Mouse (Mus musculus) left cerebral cortex, postnatal 10 days (tissue): ENCODE results near the gene Tuba1b. TPM values are rescaled to one million over a fixed set of nuclear protein-coding genes. Genes with fewer than 3 reads are reported as not detected.
A peak's percentile ranks its signal among the peaks of the same experiment; 100 is the strongest.
"Not testable (repeated sequence)": the region's sequence is repeated elsewhere in the genome, so short reads cannot be mapped to it uniquely, and the experiment has no call there.

Experiments
- DNase-seq, 2 experiments: peaks; one replicate each; pipeline ENCODE4 v3.0.0; 2021 to 2022; ENCODE audit warnings: low spot score in 2 of 2, mixed read lengths in 1 of 2; ENCODE audit errors: extremely low spot score in 1 of 2
- intact Hi-C: fragments of 180-260 bp; cut with DNase I; formaldehyde crosslinking; loops from one replicate; pipeline ENCODE4 v1.15.1; 2025
- total RNA-seq, 2 experiments: library from RNA; stranded (reverse); gene quantifications; 2 replicates each; pipeline ENCODE4 v1.2.3; 2021

The Tuba1b gene
- total RNA-seq = 1,000 to 10,000 TPM in 1 of 2 experiments, 100 to 1,000 TPM in 1; 986 to 1,032 TPM

DNA sequence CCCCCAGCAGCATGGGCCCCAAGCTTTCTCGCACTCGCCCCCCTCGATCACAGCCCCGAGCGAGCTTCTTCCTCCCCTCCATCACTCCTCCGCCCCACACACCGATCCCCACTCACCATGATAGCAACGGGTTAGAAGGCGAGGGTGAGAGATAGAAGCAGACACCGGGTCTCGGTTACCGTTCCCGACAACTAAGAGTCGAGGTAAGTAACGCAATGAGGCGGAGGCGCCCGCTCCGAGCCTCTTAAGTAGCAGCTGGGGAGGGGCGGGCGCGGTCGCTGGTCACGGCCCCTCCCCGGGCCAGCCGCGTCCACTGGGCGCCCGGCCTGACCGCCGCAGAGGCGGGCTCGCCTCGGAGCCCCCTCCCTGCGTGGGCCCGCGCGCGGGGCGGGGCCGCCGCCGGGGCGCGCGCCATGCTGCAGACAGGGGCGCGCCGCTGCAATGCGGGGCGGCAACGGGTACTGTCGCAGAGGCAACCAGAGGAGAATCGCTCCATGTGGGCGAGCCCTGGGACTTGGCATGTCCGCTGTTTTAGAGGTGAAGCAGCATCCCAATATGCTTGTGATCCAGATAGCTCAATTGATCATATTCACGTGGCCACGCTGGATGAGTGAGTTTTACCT lies at the start of gene Tuba1b:
Gene Tuba1b, minus strand, starts transcription at position 349 of the 623 bp plus-strand sequence.
- DNase-seq = peak; percentile 88 to 96
- intact Hi-C loops = loop anchor here (1.0 to 2.0 kb wide), 2 partner anchors 18 to 58 kb away; partner anchors contain the start of genes Gm49450 and Tuba1a

DNA sequence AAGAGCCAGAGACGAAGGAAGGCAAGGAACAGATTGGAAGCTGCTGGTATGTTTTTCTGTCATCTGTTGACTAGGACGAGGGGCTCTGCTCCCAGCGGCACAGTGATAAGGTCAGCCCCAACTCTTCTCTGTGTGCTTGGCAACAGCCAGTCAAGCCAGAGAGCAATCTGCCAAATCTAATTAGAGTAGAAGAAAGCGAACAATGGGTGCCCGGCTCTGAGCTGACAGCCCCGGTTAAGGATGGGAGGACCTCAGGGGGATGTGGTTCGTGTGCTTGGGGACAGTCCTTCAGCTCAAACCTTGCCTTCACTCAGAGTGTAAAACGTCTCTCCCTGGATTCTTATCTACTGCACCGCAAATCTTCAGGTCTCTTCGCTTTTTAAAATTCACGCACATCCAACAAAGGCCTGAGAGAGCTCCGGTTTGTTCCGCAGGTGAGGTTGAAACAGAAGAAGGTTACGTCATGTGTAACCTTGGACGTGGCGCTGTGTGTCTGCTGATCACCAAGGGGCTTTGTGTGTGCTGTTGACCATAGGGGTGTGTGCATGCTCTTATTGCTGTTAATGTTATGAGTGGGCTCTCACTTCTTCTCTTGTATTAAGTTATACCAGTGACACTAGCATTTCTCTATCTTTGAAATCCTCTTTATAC lies 49.2 kb upstream of the Tuba1b start:
- intact Hi-C loops = loop anchor here (2.0 kb wide), 1 partner anchor 31 kb away; the partner anchor contains the start of genes Gm49450 and Tuba1a
- DNase-seq = no peak

DNA sequence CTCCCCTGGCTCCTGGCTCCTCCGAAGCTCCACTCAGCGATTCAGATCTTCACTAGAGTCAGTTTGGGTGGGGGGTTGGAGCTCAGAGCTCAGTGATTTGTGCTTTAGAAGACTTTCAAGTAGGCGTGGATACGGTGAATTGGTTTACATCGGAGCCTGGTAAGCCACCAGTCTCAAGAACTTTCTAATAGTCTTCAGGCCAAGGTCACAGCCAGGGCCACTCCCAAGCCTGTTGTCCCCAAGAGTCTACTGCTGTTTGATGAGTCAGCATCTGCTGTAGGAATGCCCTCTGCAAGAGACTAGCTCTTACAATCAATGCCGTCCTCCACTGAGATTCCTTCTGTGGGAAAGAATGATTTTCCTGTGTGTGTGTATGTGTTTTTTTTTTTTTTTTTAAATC lies 47.7 kb upstream of the Tuba1b start:
- DNase-seq = no peak
- intact Hi-C loops = no loop called here

DNA sequence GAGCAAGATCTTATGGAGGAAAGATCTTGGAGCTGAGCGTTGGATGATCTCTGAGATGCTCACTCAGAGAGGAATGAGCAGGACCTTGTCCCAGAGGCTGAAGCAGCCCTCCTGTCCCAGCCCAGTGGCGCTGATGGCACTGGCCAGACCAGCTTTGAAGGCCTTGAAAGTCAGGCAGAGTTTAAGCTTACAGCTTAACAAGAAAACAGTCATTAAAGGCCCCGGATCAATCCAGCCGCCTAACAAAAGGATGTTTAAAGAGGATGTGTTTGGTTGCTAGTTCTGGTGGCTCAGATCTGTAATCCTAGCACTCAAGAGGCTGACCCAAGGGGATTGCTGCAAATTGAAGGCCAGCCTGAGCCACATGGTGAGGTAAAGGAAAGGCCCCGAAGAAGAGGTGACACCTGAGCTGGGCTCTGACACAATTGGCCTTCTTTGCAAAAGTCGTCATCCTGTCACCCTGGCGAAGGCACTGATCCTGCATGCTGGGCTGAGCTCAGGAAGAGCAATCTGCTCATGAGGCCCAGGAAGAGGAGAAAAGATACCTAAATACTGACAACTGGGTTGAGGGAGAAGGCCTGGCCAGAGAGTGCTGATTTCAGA lies 45.7 kb upstream of the Tuba1b start:
- intact Hi-C loops = no loop called here
- no peak for DNase-seq

DNA sequence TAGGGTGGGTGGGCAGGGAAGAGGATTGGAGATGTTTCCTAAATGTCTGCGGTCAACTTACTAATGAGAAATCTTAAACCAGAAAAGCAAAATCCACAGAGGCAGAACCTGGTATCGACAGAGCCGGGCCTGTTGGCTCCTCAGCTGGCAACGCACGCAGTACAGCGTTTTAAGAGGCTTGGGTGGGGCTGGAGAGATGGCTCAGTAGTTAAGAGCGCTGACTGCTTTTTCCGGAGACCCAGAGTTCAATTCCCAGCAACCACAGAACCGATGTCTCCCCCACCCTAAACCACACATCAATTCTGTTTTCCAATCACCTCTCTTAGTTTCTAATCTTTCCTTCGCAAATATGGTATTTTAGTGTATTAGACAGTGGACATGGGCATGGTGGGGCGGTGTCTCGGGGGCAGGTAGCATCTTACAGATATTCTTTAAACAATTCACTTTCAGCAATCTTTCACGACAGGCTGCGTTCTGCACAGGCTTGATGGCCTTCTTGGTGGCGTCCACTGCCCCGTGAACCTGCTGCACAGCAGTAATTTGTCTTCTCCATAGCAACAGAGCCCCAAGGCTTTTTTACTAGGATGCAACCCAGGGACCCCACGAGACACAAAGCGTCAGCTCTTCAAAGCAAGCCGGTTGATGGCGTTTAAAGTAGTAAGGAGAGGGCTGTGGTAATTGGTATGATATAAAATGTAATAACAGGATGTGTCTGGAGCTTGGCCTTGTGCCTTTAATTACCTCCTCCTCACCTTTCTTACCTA lies 44.2 kb upstream of the Tuba1b start:
- no peak for DNase-seq
- intact Hi-C loops = no loop called here

DNA sequence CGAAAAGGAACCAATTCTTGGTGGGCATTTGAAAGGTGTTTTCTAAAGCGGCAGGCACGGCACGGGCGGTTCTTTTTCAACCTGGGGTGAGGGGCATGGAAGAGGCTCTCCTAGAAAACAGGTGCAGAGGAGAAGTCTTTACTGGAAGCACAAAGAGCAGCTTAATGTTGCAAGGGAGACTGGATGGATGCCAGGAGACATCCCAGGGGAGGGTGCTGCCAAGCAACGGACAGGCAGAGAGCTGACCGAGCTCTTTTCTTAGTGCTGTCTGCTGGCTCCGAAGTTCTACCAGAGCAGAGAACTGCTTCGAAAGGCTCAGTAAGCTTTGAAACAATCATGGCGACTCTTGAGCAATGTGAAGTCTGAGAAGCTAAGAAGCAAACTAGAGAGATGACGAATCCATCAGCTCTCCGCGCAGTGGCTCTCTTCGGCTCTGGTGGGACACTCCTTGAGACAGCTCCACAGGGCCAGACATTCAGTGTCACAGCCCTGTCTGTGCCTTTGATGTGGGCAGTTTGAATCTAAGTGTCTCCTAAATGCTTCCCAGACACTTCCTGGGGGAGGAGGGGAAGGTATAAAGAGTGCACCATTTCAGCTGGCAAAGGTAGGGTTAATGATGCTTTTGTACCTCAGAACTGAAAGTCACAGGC lies 43.5 kb upstream of the Tuba1b start:
- DNase-seq = peak; percentile 73 to 89
- intact Hi-C loops = no loop called here

DNA sequence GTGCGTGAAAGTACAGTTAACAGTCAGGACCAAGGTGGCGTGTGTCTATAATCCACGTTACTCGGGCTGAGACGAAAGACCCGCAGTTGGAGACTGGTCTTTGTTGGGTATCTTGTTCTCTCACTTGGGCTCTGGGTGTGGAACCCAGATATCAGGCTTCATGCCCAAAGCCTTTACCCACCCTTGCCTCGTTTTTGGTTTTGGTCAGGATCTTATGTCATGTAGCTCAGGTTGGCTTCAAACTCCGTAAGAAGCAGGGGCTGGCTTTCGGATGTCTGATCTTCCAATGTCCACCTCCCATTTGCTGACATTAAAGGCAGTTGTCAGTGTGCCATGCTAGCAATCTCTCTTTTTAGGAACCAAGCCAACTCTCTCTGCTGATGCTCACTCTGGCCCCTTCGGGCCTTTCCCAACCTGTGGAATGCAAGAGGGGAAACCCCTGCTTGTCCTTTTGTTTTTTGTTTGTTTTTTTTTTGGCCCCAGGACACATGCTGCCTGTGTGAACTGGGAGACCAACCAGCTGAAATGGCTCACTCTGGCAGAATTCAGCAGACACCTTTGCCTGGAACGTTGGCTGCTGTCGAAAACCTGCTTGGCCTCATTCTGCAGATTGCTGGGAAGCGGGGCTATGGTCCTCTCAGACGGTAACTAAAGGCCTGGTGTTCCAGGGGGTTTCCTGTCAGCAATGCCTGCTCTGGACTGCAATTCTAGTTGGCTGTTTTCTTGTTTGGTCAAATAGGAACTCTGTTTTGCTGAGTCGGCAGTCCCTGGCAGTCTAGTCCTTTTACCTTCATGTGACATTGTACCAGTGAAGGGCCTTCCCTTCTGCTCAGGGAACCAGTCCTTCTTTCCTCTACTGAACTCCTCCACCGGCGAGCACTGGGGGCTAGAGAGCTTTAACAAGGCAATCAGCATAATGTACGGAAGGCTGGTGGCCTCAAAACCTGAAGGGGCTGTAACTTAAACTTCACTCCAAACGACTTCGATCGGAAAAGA lies 42.7 kb upstream of the Tuba1b start:
- DNase-seq = no peak
- intact Hi-C loops = no loop called here

DNA sequence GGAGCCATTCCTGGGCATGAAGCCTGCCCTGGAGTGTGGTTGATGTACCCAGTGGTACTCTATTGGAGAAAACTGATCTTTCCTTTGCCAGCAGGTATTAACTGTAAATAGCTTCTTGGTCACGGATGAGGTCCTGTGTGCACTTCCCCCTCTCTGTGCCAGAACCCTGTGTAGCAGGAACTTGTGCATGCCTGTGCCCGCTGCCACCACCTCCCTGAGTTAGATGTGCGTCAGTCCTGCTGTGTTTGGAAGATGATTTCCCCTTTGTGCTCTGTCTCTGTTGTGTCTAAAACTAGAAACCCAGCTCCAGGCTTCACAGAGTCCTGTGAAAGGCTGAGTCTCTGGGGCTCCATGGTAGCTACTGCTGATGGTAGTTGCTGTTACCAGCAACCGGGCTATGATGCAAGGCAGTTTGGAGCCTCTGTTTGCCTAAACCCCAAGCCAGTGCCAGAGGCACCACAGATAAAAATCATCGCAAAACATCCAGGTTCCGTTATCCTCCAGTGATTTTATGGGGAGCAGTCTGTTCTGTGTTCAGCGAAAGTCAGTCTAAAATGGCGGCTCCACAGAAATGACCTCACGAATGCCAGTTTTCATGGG lies 38.8 kb upstream of the Tuba1b start:
- intact Hi-C loops = no loop called here
- DNase-seq = no peak

DNA sequence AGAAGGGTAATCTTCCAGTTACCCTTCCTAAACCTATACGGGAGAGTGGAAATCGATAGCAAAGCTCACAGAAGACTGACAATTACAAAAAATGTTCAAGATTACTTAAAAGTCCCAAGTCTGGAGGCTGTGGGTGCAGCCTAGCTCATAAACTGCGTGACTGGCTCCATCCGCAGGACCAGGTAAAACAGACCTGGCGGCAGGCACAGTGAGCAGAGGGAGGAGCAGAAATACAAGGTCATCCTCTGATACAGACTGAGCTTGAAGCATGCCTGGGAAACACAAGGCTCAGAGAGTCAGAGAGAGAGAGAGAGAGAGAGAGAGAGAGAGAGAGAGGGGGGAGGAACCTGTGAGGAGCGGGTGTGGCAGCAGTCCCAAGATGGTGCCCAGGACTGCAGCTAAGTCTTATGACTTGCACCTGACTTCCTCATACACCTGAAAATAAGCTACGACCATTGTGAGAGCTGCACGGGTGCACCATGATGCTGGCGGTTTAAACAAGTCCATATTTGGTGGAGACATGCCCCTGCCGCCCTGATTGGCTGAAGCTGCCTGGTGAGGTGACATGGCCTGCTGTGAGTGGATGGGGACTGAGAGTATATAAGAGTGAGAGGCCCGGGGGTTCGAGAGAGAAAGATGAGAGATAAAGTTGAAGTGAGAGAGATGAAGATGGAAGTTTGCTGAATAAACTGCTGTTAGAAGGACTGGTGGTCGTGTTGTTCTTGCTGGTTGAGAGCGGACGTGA lies 37.4 kb upstream of the Tuba1b start:
- DNase-seq = not testable (repeated sequence)

DNA sequence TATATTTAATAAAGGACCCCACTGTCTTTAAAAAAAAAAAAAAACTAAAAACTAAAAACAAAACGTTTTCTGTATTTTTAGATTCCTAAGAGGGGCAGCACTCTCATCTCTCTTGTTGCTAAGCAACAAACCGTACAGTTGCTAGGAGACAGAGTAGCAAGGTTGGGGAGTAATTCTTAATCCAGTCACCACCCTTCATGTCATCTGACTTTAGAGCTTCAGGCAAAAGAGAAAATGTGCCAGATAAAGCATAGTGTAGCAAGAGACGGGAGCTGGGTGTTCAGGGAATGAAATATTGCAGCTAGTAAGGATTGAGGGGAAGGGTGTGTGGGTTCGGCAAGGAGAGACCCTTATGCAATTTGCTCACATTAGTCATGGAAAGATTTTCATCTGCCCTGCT lies 36.7 kb upstream of the Tuba1b start:
- intact Hi-C loops = loop anchor here (2.0 kb wide), 1 partner anchor 16 kb away; no protein-coding TSS in a partner anchor

More for the DNA sequence above, 37.4 kb upstream of the Tuba1b start:
- intact Hi-C loops = loop anchor here (2.0 kb wide), 1 partner anchor 17 kb away; no protein-coding TSS in a partner anchor

DNA sequence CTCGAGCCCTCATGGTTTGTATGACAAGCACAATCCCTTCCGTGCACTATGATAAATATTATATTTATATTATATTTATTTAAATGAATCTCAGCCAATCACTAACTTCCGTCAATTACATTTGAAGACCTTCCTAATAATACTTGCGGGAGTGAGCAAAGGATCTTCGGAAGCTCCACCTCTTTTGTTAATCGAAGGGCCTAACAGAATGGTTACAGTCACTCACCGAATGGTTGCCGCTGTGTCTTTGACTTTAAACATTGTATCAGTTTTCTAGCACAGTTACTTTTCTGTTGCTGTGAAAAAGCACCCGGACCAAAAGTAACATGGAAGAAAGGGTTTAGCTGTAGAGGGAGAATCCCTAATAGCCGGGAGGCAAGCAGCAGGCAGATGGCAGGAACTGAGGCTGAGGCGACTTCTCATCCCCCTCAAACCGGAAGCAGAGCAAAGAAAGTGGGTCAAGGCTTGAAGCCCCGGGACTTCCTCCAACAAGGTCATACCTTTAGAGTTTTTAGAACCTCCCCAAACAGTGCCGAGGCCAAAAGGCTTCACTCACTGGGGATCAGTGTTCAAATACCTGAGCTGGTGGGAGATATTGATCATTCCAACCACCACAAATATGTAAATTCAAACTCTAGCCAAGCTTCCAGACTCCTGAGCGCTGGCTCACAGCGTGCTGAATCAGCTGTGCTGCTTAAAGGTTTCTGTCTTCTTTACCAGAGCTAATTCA lies 35.2 kb upstream of the Tuba1b start:
- intact Hi-C loops = loop anchor here (2.0 kb wide), 1 partner anchor 15 kb away; no protein-coding TSS in a partner anchor
- DNase-seq = no peak

More for the DNA sequence above, 36.7 kb upstream of the Tuba1b start:
- DNase-seq = peak in 1 of 2 experiments; percentile 82

DNA sequence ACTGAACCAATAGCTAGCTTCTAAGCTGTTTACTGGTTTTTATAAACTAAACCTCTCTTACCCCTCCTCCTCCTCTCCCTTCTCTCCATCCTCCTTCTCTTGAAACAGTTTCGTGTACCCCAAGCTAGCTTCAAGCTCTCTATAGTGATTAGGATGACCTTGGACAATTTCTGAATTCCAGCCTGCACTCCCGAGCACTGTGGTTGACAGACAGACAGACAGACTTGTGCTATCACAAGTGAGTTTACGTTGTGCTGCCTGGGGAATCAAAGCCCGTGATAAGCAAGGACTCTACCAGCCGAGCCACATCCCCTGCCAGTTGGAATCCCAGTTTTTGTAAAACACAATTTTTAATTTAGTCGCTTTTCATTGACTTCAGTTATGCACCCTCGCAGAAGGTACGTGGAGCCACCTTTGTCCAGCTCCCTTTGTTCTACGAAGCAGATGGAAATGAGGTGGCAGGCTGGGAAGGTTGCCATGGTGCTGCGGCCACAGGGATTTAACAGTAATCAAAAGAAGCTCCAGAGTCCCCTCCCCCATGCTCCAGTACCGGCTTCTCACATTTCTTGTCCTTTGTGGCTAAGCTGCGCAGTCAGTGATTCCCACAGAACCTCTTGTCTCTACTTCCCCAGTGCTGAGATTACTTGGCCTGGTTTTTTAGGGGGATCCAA lies 34.5 kb upstream of the Tuba1b start:
- DNase-seq = peak; percentile 81 to 86
- intact Hi-C loops = no loop called here

DNA sequence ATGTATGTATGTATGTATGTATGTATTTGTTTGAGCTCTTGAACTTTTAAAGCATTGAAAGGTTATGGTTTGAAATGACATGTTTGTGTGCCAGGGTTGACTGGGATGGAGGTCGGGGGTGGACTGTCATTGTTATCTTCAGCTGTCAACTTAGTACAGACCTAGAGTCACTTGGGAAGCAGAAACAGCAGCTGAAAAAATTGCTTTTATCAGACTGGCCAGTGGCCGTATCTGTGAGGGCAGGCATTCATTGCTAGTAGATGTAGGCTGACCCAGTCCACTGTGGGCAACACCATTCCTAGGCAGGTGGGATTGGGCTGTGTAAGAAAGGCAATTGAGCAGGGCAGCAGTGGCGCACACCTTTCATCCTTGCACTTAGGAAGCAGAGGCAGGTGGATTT lies 25.2 kb upstream of the Tuba1b start:
- no peak for DNase-seq
- intact Hi-C loops = no loop called here

DNA sequence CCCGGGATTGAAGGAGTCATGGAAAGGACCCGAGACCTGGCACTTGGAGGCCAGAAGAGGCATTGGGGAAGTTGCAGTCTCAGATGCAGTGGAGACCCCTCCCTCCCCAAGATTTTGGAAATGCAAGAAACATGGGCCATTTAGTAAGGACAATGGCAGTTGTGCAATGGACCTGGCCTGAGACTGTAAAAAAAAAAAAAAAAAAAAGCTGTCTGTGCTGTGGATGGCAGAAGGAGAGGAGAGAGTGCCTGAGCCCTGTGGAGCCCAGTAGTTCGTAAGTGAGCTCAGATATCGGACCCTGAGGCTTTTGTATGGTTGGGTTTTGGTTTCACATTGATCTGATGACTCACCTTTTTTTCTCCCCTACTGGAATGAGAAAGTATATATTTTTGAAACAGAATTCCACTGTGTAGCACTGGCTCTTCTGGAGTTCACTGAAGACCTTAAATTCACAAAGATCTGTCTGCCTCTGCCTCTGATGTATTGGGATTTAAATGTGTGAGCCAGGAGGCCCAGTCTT lies 24.6 kb upstream of the Tuba1b start:
- intact Hi-C loops = no loop called here
- no peak for DNase-seq

DNA sequence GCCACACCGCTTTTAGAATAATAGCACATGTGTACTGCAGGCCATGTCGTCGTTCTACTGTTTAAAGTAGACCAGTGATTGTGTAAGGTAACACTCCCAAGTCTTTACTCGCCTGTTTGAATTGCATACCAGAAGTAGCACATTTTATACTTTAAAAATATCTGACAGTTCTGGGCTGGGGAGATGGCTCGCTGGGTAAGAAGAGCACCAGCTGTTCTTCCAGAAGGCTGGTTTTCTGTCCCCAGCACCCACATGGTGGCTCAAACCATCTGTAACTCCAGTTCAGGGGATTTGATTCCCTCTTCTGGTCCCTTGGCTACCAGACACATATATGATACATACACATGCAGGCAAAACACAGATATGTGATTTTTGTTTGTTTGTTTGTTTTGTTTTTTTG lies 23.1 kb upstream of the Tuba1b start:
- intact Hi-C loops = no loop called here
- no peak for DNase-seq
